Mouse (Mus musculus) cerebellum, postnatal 14 days (tissue): ENCODE data around the gene Wdr45b.
"Not testable (repeated sequence)": the region's sequence is repeated elsewhere in the genome, so short reads cannot be mapped to it uniquely, and the experiment has no call there.

Source experiments
- DNase-seq, 2 experiments: peaks; one replicate each; pipeline ENCODE4 v3.0.0; 2021; ENCODE audit warnings: mixed read lengths in 2 of 2

Wdr45b gene

DNA sequence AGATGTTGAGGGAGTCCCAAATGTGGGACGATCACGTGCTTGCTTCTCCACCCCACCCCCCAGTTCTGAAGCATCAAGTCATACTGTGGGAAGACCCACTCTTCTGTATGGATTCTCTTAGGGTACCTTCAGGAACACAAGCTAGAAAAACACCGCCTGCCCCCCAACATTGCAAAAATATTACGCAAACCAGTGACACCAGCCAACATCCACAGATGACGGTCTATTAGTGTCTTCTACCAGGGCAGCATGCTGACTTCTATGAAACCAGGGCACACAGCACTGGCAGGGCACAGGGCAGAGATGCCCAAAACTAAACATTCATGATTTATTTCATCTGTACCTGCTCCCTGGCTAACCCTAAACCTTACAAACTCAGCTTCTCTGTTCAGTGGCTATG, 27.6 kb downstream of the Wdr45b start:
- no peak for DNase-seq

GRCm38 (mm10) chr11:121326034-121326433, 28.2 kb downstream of the Wdr45b start:
- DNase-seq = no peak

DNA sequence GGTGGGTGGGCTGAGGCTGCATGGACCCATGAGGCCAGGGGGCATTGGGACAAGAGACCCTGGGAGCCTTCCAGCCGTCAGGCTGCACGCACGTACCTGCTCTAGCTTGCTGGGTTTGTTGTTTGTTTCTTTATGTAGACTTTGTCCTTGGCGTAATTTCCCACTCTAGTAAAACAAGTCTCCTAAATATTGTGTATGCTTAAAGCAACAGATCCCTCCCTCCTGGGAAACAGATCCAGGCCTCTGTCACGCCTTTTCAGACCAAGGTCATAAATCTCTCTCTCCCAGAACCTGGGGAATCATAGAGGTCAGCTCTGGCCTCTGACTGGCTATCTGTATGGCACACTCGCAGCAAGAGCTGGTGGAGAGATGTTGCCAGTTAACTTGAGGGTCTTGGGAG, 46.5 kb downstream of the Wdr45b start:
- not testable (repeated sequence) for DNase-seq

- DNase-seq = no peak
Observed at GRCm38 (mm10) chr11:121306608-121307007, 47.6 kb downstream of the Wdr45b start.

DNA sequence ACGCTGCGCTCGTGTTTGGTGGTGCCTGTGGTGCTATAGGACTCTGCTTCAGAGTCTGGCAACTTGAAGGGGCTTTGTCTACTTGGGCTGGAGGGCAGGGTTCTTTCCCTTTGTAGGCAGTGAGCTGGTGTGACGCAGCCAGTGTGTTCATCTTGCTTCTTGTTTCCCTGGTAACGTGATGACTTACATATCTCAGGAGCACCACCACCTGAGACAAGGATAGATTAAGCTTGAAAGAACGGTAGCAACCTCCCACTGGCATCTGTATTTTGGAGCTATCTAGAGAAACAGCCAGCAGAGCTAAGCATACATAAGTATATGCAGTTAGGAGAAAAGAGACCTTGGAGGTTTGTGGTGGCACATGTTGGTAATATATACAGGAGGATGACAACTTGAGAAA, 48.9 kb downstream of the Wdr45b start:
- no peak for DNase-seq

- no peak for DNase-seq
Observed at GRCm38 (mm10) chr11:121300265-121300664, 54.0 kb downstream of the Wdr45b start.

DNA sequence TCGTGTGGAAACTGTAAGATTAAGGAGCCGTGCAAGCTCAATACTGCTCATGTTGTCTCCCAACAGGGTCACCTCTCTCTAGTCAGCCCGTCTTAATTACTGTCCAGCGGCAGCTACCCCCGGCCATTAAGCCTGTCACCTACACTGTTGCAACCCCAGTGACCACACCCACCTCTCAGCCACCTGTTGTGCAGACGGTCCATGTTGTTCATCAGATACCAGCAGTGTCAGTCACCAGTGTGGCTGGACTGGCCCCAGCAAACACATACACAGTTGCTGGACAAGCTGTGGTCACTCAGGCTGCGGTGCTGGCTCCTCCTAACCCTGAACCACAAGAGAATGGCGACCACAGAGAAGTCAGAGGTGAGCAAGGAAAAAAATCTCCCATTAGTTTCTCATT, 55.8 kb downstream of the Wdr45b start:
- no peak for DNase-seq

- no peak for DNase-seq
Observed at GRCm38 (mm10) chr11:121294771-121295170, 59.5 kb downstream of the Wdr45b start.

DNA sequence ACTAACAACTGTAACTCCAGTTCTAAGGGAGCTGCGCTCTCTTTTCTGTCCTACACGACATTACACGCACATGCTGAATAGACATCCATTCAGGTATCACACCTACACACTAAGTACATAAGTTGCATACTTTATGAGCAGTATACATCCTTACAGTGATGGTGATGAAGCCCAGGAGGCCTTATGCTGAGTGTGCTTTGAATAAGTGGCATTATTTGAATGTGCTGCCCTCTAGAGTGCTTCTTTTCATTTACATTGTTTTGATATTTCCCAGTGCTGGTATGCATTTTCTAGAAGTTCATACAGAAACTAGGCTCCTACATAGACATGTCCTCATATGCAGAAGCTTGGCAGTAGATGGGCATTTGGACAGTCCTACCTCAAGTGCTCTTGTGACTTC, 64.4 kb downstream of the Wdr45b start:
- DNase-seq = no peak

DNA sequence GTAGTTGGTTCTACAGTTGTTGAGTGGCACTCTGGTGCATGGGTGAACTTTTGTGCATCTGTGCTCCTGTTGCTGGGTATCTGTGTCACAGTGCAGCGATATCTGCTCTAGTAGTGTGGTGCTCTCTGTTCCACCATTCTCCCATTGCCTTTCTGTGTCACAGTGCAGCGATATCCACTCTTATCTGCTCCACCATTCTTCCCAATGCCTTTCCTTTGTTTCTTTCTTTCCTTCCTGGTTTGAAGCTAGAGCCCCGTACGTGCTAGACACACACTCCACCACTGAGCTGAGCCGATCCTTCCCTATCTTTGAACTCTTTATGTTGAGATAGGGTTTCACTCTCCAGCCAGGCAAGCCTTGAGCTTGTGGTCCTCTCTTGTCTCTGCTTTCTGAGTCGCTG, 71.3 kb downstream of the Wdr45b start:
- no peak for DNase-seq

- no peak for DNase-seq
Observed at GRCm38 (mm10) chr11:121278011-121278410, 76.2 kb downstream of the Wdr45b start.

DNA sequence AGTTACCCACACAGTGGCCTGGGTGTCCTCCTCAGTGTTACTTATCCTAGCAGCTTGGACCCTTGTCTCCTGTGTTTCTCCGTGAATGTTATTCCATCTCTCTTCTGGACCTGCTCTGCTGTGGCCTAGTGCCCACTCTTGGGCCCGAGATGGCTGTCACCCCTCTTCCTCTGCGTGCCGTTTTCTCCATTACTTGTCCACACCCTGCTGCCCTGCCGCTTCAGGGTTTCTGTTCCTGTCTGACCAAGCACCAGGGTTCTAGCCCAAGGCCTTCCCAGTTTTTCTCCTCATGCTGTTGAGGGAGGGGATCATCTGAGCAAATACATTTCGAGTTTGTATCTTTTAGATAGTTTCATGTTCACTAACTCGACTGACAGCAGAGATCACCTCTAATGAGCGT, 76.7 kb downstream of the Wdr45b start:
- no peak for DNase-seq
